Mouse (Mus musculus) T-cell, adult 66 days (primary cell): ENCODE measurements around the gene Macc1. TPM values are rescaled to one million over a fixed set of nuclear protein-coding genes. Genes with fewer than 3 reads are reported as not detected.

ENCODE experiments used
- total RNA-seq, 2 experiments: library from RNA; stranded (reverse); gene quantifications; 3 replicates in 1 of 2; 4 replicates in 1 of 2; pipeline ENCODE4 v1.2.4; 2023

Gene Macc1
- not detected for total RNA-seq

GRCm38 (mm10) chr12:119313970-119314369 is at the start of gene Macc1:
Macc1 (plus strand) TSS chr12:119314270.

Other genes with a start within 250 kb of the Macc1 start
- 1 to 10 TPM; 1.7 to 2.2 TPM for gene Itgb8, start 75.5 kb upstream of the Macc1 start, total RNA-seq